Mouse (Mus musculus) stomach, postnatal 0 days (tissue): ENCODE results near the gene Fhod1. TPM values are rescaled to one million over a fixed set of nuclear protein-coding genes. Genes with fewer than 3 reads are reported as not detected.
"Not testable (repeated sequence)": the region's sequence is repeated elsewhere in the genome, so short reads cannot be mapped to it uniquely, and the experiment has no call there.

Source experiments
- ATAC-seq: fragments of 200-750 bp; cut with Nextera tagmentation; 2 replicates; pipeline ENCODE4 v1.8.0; 2017; ENCODE audit not compliant: low FRiP score, low TSS enrichment
- DNase-seq: peaks from one replicate; pipeline ENCODE4 v3.0.0-alpha.2; 2016; ENCODE audit warnings: low spot score
- H3K27ac ChIP-seq: fragments of 300-500 bp; sonication (generic); replicated peaks from 2 replicates; pipeline ENCODE4 v1.5.1; 2014; ENCODE audit warnings: mild to moderate bottlenecking, control low read depth
- H3K27me3 ChIP-seq: fragments of 300-500 bp; sonication (generic); 2 replicates; pipeline ENCODE4 v1.6.1; 2014; ENCODE audit warnings: low read length; ENCODE audit not compliant: control insufficient read depth, insufficient read depth
- H3K36me3 ChIP-seq: fragments of 300-500 bp; sonication (generic); 2 replicates; pipeline ENCODE4 v1.6.1; 2014; ENCODE audit warnings: low read length, mixed read lengths; ENCODE audit not compliant: control insufficient read depth, insufficient read depth
- H3K4me1 ChIP-seq: fragments of 300-500 bp; sonication (generic); replicated peaks from 2 replicates; pipeline ENCODE4 v1.6.1; 2014; ENCODE audit warnings: antibody characterized with exemption; ENCODE audit not compliant: control insufficient read depth, insufficient read depth
- H3K4me2 ChIP-seq: fragments of 300-500 bp; sonication (generic); replicated peaks from 2 replicates; pipeline ENCODE4 v1.6.1; 2014; ENCODE audit warnings: low read depth, mild to moderate bottlenecking, control low read depth, moderate library complexity
- H3K4me3 ChIP-seq: fragments of 300-500 bp; sonication (generic); 2 replicates; pipeline ENCODE4 v1.5.1; 2014; ENCODE audit warnings: low read depth, low read length, control low read depth
- H3K9ac ChIP-seq: fragments of 300-500 bp; sonication (generic); 2 replicates; pipeline ENCODE4 v1.6.1; 2014; ENCODE audit warnings: mild to moderate bottlenecking, low read length, control low read depth, mixed read lengths
- H3K9me3 ChIP-seq: fragments of 300-500 bp; sonication (generic); 2 replicates; pipeline ENCODE4 v1.6.1; 2016; ENCODE audit warnings: low read length; ENCODE audit not compliant: control insufficient read depth
- CTCF ChIP-seq: IDR thresholded peaks from 2 replicates; pipeline ENCODE4 v1.5.1; 2016; ENCODE audit warnings: antibody characterized with exemption, low read depth, mild to moderate bottlenecking, moderate library complexity
- EP300 ChIP-seq: optimal IDR thresholded peaks from 2 replicates; pipeline ENCODE3; 2016; ENCODE audit warnings: antibody characterized with exemption
- WGBS: fragments of 180-500 bp; shearing (Covaris S2); extraction: QIAGEN DNeasy Blood & Tissue Kit; methylation state at CpG from one replicate; pipeline ENCODE4 v1.1.7; 2014; 5-methylcytosine and 5-hydroxymethylcytosine counted together
- polyA plus RNA-seq: library from polyadenylated mRNA; unstranded; fragments of >200 nt; fragmentation: Nextera tagmentation; extraction: Ambion mirVana; gene quantifications from 2 replicates; pipeline ENCODE4 v1.2.1, GENCODE M21; 2015

The Fhod1 gene
- polyA plus RNA-seq, 1 experiment from 2014 or later = 0.63 TPM

DNA sequence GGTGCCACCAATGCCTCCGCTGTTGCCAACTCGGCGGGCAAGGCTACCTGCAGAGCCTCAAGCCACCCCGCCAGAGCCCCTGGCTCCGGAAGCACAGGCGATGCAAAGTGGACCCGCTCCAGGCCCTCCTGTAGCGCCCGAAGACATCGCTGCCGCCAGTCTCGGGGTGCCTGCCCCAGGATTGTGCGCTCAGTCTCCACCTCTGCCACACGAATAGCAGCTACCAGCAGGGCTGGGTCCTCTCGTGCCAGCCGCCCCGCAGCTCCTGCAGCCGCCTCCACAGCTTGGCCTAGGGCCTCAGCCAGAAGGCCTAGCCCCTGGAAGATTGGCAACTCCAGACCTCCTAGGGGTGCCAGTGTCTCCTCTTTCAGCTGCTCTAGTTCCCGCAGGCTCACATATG is 54.3 kb downstream of the Fhod1 start:
- Histone ChIP-seq H3K4me3 (no peak overlapping the region), H3K27me3 (no peaks in the 10 kb centered on the region), H3K27ac (no peak overlapping the region), H3K4me1 (peaks cover 8% of the 10 kb centered on the region), H3K36me3 (no peaks in the 10 kb centered on the region), H3K9me3 (no peaks in the 10 kb centered on the region), H3K4me2 (no peak overlapping the region), H3K9ac (no peak overlapping the region)
- DNase-seq = no peak
- TF ChIP-seq CTCF (no peak), EP300 (no peak)
- 69% methylated on average over 19 of the region's 19 CpGs for WGBS
- ATAC-seq = no peak

DNA sequence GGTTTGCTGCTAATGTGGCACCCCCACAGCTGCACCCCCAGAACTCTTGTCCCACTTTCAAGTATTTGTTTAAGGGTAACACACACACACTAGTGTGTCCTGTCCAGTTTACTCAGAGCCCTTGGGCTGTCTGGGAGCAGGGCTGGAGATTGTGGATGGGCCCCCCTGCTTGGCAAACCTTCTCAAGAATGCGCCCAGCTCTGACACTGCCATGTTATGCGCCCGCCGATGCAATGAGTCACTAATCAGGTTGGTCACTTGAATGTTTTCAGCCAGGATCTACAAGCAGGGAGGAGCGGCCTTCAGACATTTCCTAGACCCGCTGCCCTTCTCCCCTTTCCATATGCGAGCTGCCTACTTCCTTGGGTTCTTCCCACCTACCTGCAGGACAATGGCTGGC is 55.3 kb downstream of the Fhod1 start:
- ATAC-seq = no peak
- 70% methylated on average over 7 of the region's 7 CpGs for WGBS
- Histone ChIP-seq H3K27me3 (no peaks in the 10 kb centered on the region), H3K9me3 (no peaks in the 10 kb centered on the region), H3K36me3 (no peaks in the 10 kb centered on the region), H3K4me2 (no peak overlapping the region), H3K9ac (no peak overlapping the region), H3K27ac (no peak overlapping the region), H3K4me1 (peaks cover 8% of the 10 kb centered on the region), H3K4me3 (no peak overlapping the region)
- no peak for TF ChIP-seq CTCF
- no peak for TF ChIP-seq EP300
- no peak for DNase-seq

DNA sequence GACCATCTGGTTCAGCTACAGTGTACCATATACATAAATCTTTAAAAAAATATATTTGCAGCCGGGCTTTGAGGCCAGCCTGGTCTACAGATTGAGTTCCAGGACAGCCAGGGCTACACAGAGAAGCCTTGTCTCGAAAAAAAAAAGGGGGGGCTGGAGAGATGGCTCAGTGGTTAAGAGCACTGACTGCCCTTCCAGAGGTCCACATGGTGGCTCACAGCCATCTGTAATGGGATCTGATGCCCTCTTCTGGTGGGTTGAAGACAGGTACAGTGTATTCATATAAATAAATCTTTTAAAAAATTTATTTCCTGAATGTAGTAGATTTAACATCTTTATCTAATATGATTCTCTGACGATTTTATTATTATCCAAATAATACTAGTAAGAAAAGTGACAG is 56.0 kb downstream of the Fhod1 start:
- H3K27ac ChIP-seq, ATAC-seq, H3K4me2 ChIP-seq, H3K4me1 ChIP-seq, H3K9ac ChIP-seq, H3K36me3 ChIP-seq, H3K27me3 ChIP-seq, H3K9me3 ChIP-seq, DNase-seq, H3K4me3 ChIP-seq: not testable (repeated sequence)
- peak; percentile 38 for TF ChIP-seq CTCF
- 57% methylated on average over 3 of the region's 3 CpGs for WGBS

DNA sequence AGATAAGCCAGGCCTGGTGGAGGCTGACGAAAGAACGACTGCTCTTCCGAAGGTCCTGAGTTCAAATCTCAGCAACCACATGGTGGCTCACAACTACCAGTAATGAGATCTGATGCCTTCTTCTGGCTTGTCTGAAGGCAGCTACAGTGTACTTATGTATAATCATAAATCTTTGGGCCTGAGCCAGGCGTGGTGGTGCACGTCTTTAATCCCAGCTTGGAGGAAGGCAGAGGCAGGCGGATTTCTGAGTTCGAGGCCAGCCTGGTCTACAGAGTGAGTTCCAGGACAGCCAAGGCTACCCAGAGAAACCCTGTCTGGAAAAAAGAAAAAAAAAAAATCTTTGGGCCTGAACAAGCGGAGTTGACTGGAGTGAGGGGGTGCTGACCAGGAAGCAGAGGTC is 56.4 kb downstream of the Fhod1 start:
- 77% methylated on average over 8 of the region's 8 CpGs for WGBS
- DNase-seq = not testable (repeated sequence)

DNA sequence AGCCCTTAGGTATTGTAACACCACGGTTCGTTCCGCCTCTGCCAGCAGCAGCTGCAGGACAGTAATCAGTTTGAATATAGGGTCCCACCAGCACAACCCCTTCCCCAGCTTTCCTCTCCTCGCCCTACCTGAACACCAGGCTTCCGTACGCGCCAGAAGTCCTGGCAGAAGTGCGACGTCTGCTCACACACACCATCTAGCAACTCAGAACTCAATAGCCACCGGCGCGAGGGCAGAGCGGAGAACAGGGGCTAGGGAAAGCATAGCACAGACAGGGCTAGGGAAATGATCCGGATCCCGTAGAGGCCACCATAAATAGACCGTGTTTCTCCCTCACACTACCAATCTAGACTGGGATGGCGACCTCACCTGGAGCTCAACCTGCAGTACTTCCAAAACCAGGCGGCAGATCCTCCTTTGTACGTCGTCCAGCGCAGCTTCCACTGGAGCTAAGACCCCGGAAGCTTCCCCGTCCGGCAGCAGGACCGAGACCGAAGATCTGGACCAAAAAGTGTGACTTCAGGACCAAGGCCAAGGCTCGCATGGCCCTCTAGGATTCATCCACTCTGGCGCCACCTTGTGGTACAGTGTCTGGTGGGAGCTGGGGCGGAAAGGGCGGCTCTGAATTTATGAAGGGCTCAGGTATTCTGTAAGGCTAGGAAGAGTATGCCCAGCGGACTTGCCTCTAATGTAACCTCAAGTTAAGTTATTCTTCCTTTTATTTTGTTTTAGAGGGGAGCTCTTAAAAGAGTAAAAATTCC is 57.0 kb downstream of the Fhod1 start:
- Histone ChIP-seq H3K27ac (no peak overlapping the region), H3K9me3 (no peaks in the 10 kb centered on the region), H3K4me3 (no peak overlapping the region), H3K9ac (no peak overlapping the region), H3K4me2 (no peak overlapping the region), H3K36me3 (no peaks in the 10 kb centered on the region), H3K27me3 (no peaks in the 10 kb centered on the region), H3K4me1 (peaks cover 8% of the 10 kb centered on the region)
- 11% methylated on average over 31 of the region's 31 CpGs for WGBS
- ATAC-seq (no peak), DNase-seq (peak; percentile 93)
- TF ChIP-seq EP300 (no peak), CTCF (peak; percentile 98)

More for the DNA sequence above, 56.4 kb downstream of the Fhod1 start:
- not testable (repeated sequence) for ATAC-seq, H3K36me3 ChIP-seq, H3K4me2 ChIP-seq, H3K4me3 ChIP-seq, H3K27me3 ChIP-seq, H3K4me1 ChIP-seq, H3K27ac ChIP-seq, H3K9me3 ChIP-seq, H3K9ac ChIP-seq

DNA sequence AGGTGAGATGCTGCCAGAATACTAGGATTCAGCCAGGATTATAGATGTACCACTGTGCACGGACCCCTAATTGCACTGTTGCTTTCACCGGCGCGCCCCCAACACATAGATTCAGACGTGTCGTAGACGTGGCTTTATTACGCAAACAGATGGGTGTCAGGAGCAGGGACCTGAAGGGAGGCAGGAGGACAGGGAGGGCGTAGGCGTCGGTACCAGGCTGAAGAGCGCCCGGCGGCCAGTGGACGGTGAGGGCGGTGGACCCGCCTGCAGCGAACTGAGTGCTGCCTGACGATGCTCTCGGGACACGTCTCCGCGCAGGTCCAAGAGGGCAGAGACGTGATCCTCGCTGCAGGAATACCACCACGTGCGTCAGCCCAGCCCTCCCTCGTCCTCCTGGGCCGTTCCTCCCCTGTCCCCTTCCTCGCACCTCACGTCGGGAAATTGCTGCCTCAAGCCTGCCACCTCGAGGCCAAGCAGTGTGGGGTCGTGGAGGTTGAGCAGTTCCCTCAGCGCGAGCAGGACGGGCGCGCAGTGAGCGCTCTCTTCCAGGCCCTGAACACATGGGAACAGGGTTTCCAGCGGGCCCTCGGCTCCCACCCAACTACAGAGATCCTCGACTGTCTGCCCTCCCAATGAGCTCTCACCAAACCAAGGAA is 57.8 kb downstream of the Fhod1 start, which contains the start of gene 4931428F04Rik:
Gene 4931428F04Rik (minus strand): TSS at position 60 of the 656 bp plus-strand sequence.
- H3K27ac ChIP-seq = peak within 1 kb of the TSS; percentile 84
- DNase-seq (peak; percentile 62), ATAC-seq (peak; percentile 15; the same call in 1 of the 2 replicates)
- no peaks in the 10 kb centered on the region for H3K36me3 ChIP-seq
- peak within 1 kb of the TSS; percentile 48 for H3K4me3 ChIP-seq
- WGBS = 2% methylated on average over 36 of the region's 43 CpGs
- peak; percentile 75 for TF ChIP-seq CTCF
- TF ChIP-seq EP300 = no peak
- H3K27me3 ChIP-seq = no peaks in the 10 kb centered on the region
- peak within 1 kb of the TSS; percentile 47 for H3K9ac ChIP-seq
- peak within 1 kb of the TSS; percentile 84 for H3K4me2 ChIP-seq
- H3K4me1 ChIP-seq = peaks cover 8% of the 10 kb centered on the region
- no peaks in the 10 kb centered on the region for H3K9me3 ChIP-seq
